Mouse (Mus musculus) midbrain, embryonic 16.5 days (tissue): ENCODE measurements around the gene Yaf2. TPM values are rescaled to one million over a fixed set of nuclear protein-coding genes. Genes with fewer than 3 reads are reported as not detected.
A peak's percentile ranks its signal among the peaks of the same experiment; 100 is the strongest.
"Not testable (repeated sequence)": the region's sequence is repeated elsewhere in the genome, so short reads cannot be mapped to it uniquely, and the experiment has no call there.

ENCODE experiments used
- ATAC-seq: fragments of 200-750 bp; cut with Nextera tagmentation; 2 replicates; pipeline ENCODE4 v1.8.0; 2017; ENCODE audit warnings: moderate TSS enrichment
- H3K27ac ChIP-seq: fragments of 300-500 bp; sonication (generic); 2 replicates; pipeline ENCODE4 v1.5.1; 2014; ENCODE audit warnings: mild to moderate bottlenecking, low read length, mixed read lengths
- H3K27me3 ChIP-seq: fragments of 300-500 bp; sonication (generic); 2 replicates; pipeline ENCODE4 v1.6.1; 2014; ENCODE audit warnings: low read depth, low read length, mixed read lengths; ENCODE audit not compliant: control insufficient read depth, insufficient read depth
- H3K36me3 ChIP-seq: fragments of 300-500 bp; sonication (generic); 2 replicates; pipeline ENCODE4 v1.6.1; 2014; ENCODE audit warnings: mild to moderate bottlenecking, low read length, moderate library complexity, mixed read lengths; ENCODE audit not compliant: control insufficient read depth, insufficient read depth
- H3K4me1 ChIP-seq: fragments of 300-500 bp; sonication (generic); 2 replicates; pipeline ENCODE4 v1.6.1; 2014; ENCODE audit warnings: mild to moderate bottlenecking, low read length, mixed read lengths; ENCODE audit not compliant: control insufficient read depth, insufficient read depth
- H3K4me2 ChIP-seq: fragments of 300-500 bp; sonication (generic); 2 replicates; pipeline ENCODE4 v1.6.1; 2014; ENCODE audit warnings: mild to moderate bottlenecking, low read length, mixed read lengths
- H3K4me3 ChIP-seq: fragments of 300-500 bp; sonication (generic); 2 replicates; pipeline ENCODE4 v1.5.1; 2014; ENCODE audit warnings: low read depth, mild to moderate bottlenecking, low read length, moderate library complexity, mixed read lengths
- H3K9ac ChIP-seq: fragments of 300-500 bp; sonication (generic); 2 replicates; pipeline ENCODE4 v1.6.1; 2014; ENCODE audit warnings: low read depth, low read length, mixed read lengths
- H3K9me3 ChIP-seq: fragments of 300-500 bp; sonication (generic); replicated peaks from 2 replicates; pipeline ENCODE4 v1.6.1; 2014; ENCODE audit warnings: mild to moderate bottlenecking, low read length, mixed read lengths; ENCODE audit not compliant: control insufficient read depth, poor library complexity, severe bottlenecking
- WGBS: fragments of 180-500 bp; shearing (Covaris S2); extraction: QIAGEN DNeasy Blood & Tissue Kit; methylation state at CpG from one replicate; pipeline ENCODE4 v1.1.7; 2014; 5-methylcytosine and 5-hydroxymethylcytosine counted together
- polyA plus RNA-seq: library from polyadenylated mRNA; unstranded; fragments of >200 nt; fragmentation: Nextera tagmentation; extraction: Ambion mirVana; gene quantifications from 2 replicates; pipeline ENCODE4 v1.2.1, GENCODE M21; 2015

Yaf2 gene
- polyA plus RNA-seq, 1 experiment from 2014 or later, result 128 TPM

- no peak overlapping the region for H3K27ac ChIP-seq
- no peaks in the 10 kb centered on the region for H3K9me3 ChIP-seq
- no peak for ATAC-seq
- H3K36me3 ChIP-seq, result no peaks in the 10 kb centered on the region
- 92% methylated on average over 10 of the region's 10 CpGs for WGBS
- H3K4me1 ChIP-seq, result peaks cover 8% of the 10 kb centered on the region; the same call in 1 of the 2 replicates
- no peaks in the 10 kb centered on the region for H3K27me3 ChIP-seq
- H3K9ac ChIP-seq, result no peak overlapping the region
- H3K4me3 ChIP-seq, result no peak overlapping the region
- H3K4me2 ChIP-seq, result no peak overlapping the region
Observed at GRCm38 (mm10) chr15:93340630-93341379, 4.1 kb upstream of the Yaf2 start.

GRCm38 (mm10) chr15:93336658-93336924, 144 bp downstream of the Yaf2 start:
- H3K4me2 ChIP-seq, result peak overlapping the region; percentile 64; the same call in 1 of the 2 replicates
- no peaks in the 10 kb centered on the region for H3K27me3 ChIP-seq
- peak overlapping the region; percentile 95 for H3K27ac ChIP-seq
- peak overlapping the region; percentile 97 for H3K4me3 ChIP-seq
- ATAC-seq, result no peak
- WGBS, result 0% methylated on average over 3 of the region's 52 CpGs
- peak overlapping the region; percentile 93 for H3K9ac ChIP-seq
- H3K4me1 ChIP-seq, result peaks cover 19% of the 10 kb centered on the region
- no peaks in the 10 kb centered on the region for H3K9me3 ChIP-seq
- H3K36me3 ChIP-seq, result no peaks in the 10 kb centered on the region

- H3K36me3 ChIP-seq, result no peaks in the 10 kb centered on the region
- WGBS, result 0% methylated on average over 64 of the region's 110 CpGs
- H3K4me2 ChIP-seq, result peak overlapping the region; percentile 64
- ATAC-seq, result peak; percentile 74
- no peaks in the 10 kb centered on the region for H3K9me3 ChIP-seq
- peak overlapping the region; percentile 95 for H3K27ac ChIP-seq
- H3K4me3 ChIP-seq, result peak overlapping the region; percentile 97
- peaks cover 19% of the 10 kb centered on the region for H3K4me1 ChIP-seq
- peak overlapping the region; percentile 93 for H3K9ac ChIP-seq
- no peaks in the 10 kb centered on the region for H3K27me3 ChIP-seq
Observed at GRCm38 (mm10) chr15:93335821-93336657, 696 bp downstream of the Yaf2 start.

- Histone ChIP-seq H3K4me3 (no peak overlapping the region), H3K27ac (no peak overlapping the region), H3K4me1 (peaks cover 11% of the 10 kb centered on the region), H3K36me3 (no peaks in the 10 kb centered on the region), H3K4me2 (no peak overlapping the region), H3K27me3 (no peaks in the 10 kb centered on the region), H3K9me3 (no peaks in the 10 kb centered on the region), H3K9ac (no peak overlapping the region)
- no peak for ATAC-seq
- 95% methylated on average over 11 of the region's 11 CpGs for WGBS
Observed at GRCm38 (mm10) chr15:93331256-93331655, 5.5 kb downstream of the Yaf2 start.

GRCm38 (mm10) chr15:93327235-93327634, 9.5 kb downstream of the Yaf2 start:
- Histone ChIP-seq H3K4me1 (peaks cover 4% of the 10 kb centered on the region), H3K27me3 (no peaks in the 10 kb centered on the region), H3K27ac (no peak overlapping the region), H3K9me3 (no peaks in the 10 kb centered on the region), H3K9ac (no peak overlapping the region), H3K36me3 (no peaks in the 10 kb centered on the region), H3K4me3 (no peak overlapping the region), H3K4me2 (no peak overlapping the region)
- WGBS, result 46% methylated on average over 3 of the region's 3 CpGs
- ATAC-seq, result no peak

- Histone ChIP-seq H3K9ac (no peak overlapping the region), H3K9me3 (no peaks in the 10 kb centered on the region), H3K36me3 (no peaks in the 10 kb centered on the region), H3K4me1 (peaks cover 4% of the 10 kb centered on the region), H3K4me2 (no peak overlapping the region), H3K27ac (no peak overlapping the region), H3K4me3 (no peak overlapping the region), H3K27me3 (no peaks in the 10 kb centered on the region)
- WGBS, result 78% methylated on average over 10 of the region's 10 CpGs
- no peak for ATAC-seq
Observed at GRCm38 (mm10) chr15:93326651-93327050, 10.1 kb downstream of the Yaf2 start.

GRCm38 (mm10) chr15:93325360-93325759, 11.4 kb downstream of the Yaf2 start:
- Histone ChIP-seq H3K27me3 (no peaks in the 10 kb centered on the region), H3K36me3 (no peaks in the 10 kb centered on the region), H3K4me3 (no peak overlapping the region), H3K9ac (no peak overlapping the region), H3K4me1 (peaks cover 4% of the 10 kb centered on the region), H3K9me3 (no peaks in the 10 kb centered on the region), H3K27ac (no peak overlapping the region; the same call in 1 of the 2 replicates), H3K4me2 (no peak overlapping the region)
- WGBS, result 72% methylated on average over 5 of the region's 5 CpGs
- no peak for ATAC-seq

- no peaks in the 10 kb centered on the region; the same call in 1 of the 2 replicates for H3K4me1 ChIP-seq
- no peak for ATAC-seq
- no peaks in the 10 kb centered on the region for H3K9me3 ChIP-seq
- no peak overlapping the region for H3K9ac ChIP-seq
- H3K27me3 ChIP-seq, result no peaks in the 10 kb centered on the region
- H3K4me2 ChIP-seq, result no peak overlapping the region
- H3K27ac ChIP-seq, result no peak overlapping the region
- no peak overlapping the region for H3K4me3 ChIP-seq
- WGBS, result 94% methylated on average over 1 of the region's 1 CpGs
- H3K36me3 ChIP-seq, result no peaks in the 10 kb centered on the region
Observed at GRCm38 (mm10) chr15:93318781-93319180, 18.0 kb downstream of the Yaf2 start.

GRCm38 (mm10) chr15:93310304-93310703, 26.4 kb downstream of the Yaf2 start:
- ATAC-seq, H3K27me3 ChIP-seq, H3K4me3 ChIP-seq: not testable (repeated sequence)

More at GRCm38 (mm10) chr15:93310304-93310703, 26.4 kb downstream of the Yaf2 start:
- not testable (repeated sequence) for H3K9ac ChIP-seq, H3K27ac ChIP-seq, H3K4me1 ChIP-seq, H3K9me3 ChIP-seq, H3K36me3 ChIP-seq, H3K4me2 ChIP-seq
- 96% methylated on average over 4 of the region's 4 CpGs for WGBS
